Mouse (Mus musculus) forebrain, postnatal 0 days (tissue): ENCODE data around the gene Cdh13. TPM values are rescaled to one million over a fixed set of nuclear protein-coding genes. Genes with fewer than 3 reads are reported as not detected.

Experiments used
- ATAC-seq: fragments of 200-750 bp; cut with Nextera tagmentation; 2 replicates; pipeline ENCODE4 v1.8.0; 2017; ENCODE audit warnings: mild to moderate bottlenecking, moderate library complexity
- DNase-seq: peaks from one replicate; pipeline ENCODE4 v3.0.0-alpha.2; 2015
- H3K27ac ChIP-seq: fragments of 300-500 bp; sonication (generic); 2 replicates; pipeline ENCODE4 v1.5.1; 2014; ENCODE audit warnings: low read depth, mild to moderate bottlenecking, antibody characterized with exemption, low read length, moderate library complexity, mixed read lengths
- H3K27me3 ChIP-seq: fragments of 300-500 bp; sonication (generic); 2 replicates; pipeline ENCODE4 v1.6.1; 2014; ENCODE audit warnings: mild to moderate bottlenecking, low read length, mixed read lengths; ENCODE audit not compliant: insufficient read depth
- H3K36me3 ChIP-seq: fragments of 300-500 bp; sonication (generic); 2 replicates; pipeline ENCODE4 v1.6.1; 2014; ENCODE audit warnings: mild to moderate bottlenecking, moderate library complexity; ENCODE audit not compliant: insufficient read depth
- H3K4me1 ChIP-seq: fragments of 300-500 bp; sonication (generic); 2 replicates; pipeline ENCODE4 v1.6.1; 2014; ENCODE audit warnings: antibody characterized with exemption; ENCODE audit not compliant: insufficient read depth
- H3K4me2 ChIP-seq: fragments of 300-500 bp; sonication (generic); 2 replicates; pipeline ENCODE4 v1.6.1; 2014; ENCODE audit warnings: low read depth, mild to moderate bottlenecking, moderate library complexity
- H3K4me3 ChIP-seq: fragments of 300-500 bp; sonication (generic); 2 replicates; pipeline ENCODE4 v1.5.1; 2014; ENCODE audit warnings: low read depth, low read length, mixed read lengths
- H3K9ac ChIP-seq: fragments of 300-500 bp; sonication (generic); 2 replicates; pipeline ENCODE4 v1.6.1; 2014; ENCODE audit warnings: mild to moderate bottlenecking
- H3K9me3 ChIP-seq: fragments of 300-500 bp; sonication (generic); 2 replicates; pipeline ENCODE4 v1.6.1; 2016; ENCODE audit warnings: low read length
- CTCF ChIP-seq: sonication (generic); IDR thresholded peaks from 2 replicates; pipeline ENCODE4 v1.5.1; 2016; ENCODE audit warnings: antibody characterized with exemption, control low read depth, low read depth
- WGBS: fragments of 180-500 bp; shearing (Covaris S2); extraction: QIAGEN DNeasy Blood & Tissue Kit; methylation state at CpG from one replicate; pipeline ENCODE4 v1.1.7; 2014; 5-methylcytosine and 5-hydroxymethylcytosine counted together
- polyA plus RNA-seq: library from polyadenylated mRNA; unstranded; fragments of >200 nt; fragmentation: Nextera tagmentation; extraction: Ambion mirVana; gene quantifications from 2 replicates; pipeline ENCODE4 v1.2.1, GENCODE M21; 2015
- total RNA-seq: library from RNA; depleted of rRNA; stranded (reverse); fragments of >200 nt; gene quantifications from 2 replicates; pipeline ENCODE4 v1.2.3, GENCODE M21; 2014

Cdh13 gene
- total and polyA plus RNA-seq, 2 experiments from 2014 or later = 127 to 154 TPM

DNA sequence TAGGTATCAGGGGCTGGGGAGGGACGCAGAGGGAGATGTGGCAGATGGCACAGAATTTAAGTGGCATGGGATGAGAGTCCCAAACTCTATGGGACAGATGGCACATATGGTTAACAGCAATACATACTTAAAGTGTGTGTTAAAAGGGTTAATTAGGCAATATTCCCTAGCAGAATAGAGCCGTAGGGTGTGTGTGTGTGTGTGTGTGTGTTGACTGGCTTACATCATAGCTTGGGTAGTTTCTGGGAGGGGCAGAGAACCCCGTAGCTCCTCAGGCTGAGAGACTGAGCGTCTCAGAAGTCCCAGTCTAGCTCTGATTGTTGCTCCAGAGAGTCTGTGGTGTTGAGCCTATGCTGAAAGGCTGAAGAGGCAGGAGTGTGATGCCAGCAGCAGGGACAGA lies 20.4 kb upstream of the Cdh13 start:
- Histone ChIP-seq H3K27ac (no peak overlapping the region), H3K4me1 (no peaks in the 10 kb centered on the region), H3K9ac (no peak overlapping the region), H3K27me3 (no peaks in the 10 kb centered on the region), H3K36me3 (no peaks in the 10 kb centered on the region), H3K9me3 (no peaks in the 10 kb centered on the region), H3K4me2 (no peak overlapping the region), H3K4me3 (no peak overlapping the region)
- 38% methylated on average over 4 of the region's 4 CpGs for WGBS
- TF ChIP-seq CTCF = no peak
- DNase-seq (no peak), ATAC-seq (no peak)

DNA sequence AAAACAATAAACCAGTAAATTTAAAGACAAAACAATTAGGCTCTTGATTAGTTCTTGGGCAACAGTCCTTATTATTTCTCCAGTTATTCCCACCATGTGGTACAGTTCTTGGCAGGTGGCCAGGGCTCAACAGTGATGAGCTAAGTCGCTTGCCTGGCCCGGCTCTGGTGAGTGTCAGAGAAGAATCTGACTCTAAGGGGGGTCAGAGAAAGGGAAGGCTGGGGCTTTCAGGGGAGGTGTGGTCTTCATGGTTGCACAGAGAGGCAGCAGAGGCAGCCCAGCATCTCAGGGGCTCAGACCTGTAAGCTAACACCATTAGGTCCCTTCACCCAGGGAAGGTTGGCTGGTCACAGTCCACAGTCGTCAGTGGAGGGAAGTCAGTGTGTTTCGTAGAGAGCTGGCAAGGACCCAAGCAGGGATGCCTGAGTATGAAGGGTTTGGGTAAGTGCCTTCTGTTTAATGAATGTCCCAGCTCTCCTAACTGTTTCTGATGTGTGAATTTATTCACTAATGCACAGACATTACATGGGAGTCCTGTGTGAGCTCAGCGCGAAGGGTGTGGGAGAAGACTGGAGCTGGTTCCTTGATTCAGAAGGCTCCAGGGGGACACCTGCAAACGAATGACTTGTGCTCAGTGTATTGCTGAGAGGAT lies 12.7 kb upstream of the Cdh13 start:
- no peak overlapping the region for H3K27ac ChIP-seq

DNA sequence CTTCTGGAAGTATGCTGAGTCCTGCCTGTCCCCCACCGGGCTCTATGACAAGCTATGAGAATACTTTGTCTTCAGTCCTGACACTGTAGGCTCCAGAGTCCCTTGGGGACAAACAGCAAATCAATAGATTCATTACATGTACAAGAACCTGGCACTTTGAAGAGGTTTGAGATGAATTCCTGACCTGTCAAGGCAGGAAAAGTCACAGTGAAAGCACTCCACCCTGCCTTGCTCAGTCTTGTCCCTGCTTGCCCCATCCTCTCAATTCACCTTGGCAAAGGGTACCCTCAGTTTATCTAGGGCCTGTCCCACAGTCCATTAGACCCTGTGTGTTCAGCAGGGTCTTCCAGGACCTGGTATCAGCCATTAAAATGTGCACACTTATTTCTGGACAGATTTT lies 11.0 kb upstream of the Cdh13 start:
- H3K27me3 ChIP-seq = no peaks in the 10 kb centered on the region
- ATAC-seq (no peak), DNase-seq (no peak)
- no peaks in the 10 kb centered on the region for H3K9me3 ChIP-seq
- 0 out of 2 replicates have a peak, but pooled peaks cover 5% of the 10 kb centered on the region for H3K4me1 ChIP-seq
- no peak overlapping the region for H3K4me3 ChIP-seq
- 84% methylated on average over 1 of the region's 1 CpGs for WGBS
- no peak overlapping the region for H3K4me2 ChIP-seq
- no peak for TF ChIP-seq CTCF
- H3K36me3 ChIP-seq = no peaks in the 10 kb centered on the region
- no peak overlapping the region for H3K27ac ChIP-seq
- no peak overlapping the region for H3K9ac ChIP-seq

More for the DNA sequence above, 12.7 kb upstream of the Cdh13 start:
- no peaks in the 10 kb centered on the region for H3K36me3 ChIP-seq
- 0 out of 2 replicates have a peak, but pooled peaks cover 5% of the 10 kb centered on the region for H3K4me1 ChIP-seq
- DNase-seq = peak; percentile 62
- H3K9ac ChIP-seq = no peak overlapping the region
- H3K4me3 ChIP-seq = no peak overlapping the region
- peak; percentile 23; the same call in 1 of the 2 replicates for ATAC-seq
- no peak for TF ChIP-seq CTCF
- 20% methylated on average over 7 of the region's 7 CpGs for WGBS
- no peaks in the 10 kb centered on the region for H3K9me3 ChIP-seq
- no peaks in the 10 kb centered on the region for H3K27me3 ChIP-seq
- no peak overlapping the region for H3K4me2 ChIP-seq

DNA sequence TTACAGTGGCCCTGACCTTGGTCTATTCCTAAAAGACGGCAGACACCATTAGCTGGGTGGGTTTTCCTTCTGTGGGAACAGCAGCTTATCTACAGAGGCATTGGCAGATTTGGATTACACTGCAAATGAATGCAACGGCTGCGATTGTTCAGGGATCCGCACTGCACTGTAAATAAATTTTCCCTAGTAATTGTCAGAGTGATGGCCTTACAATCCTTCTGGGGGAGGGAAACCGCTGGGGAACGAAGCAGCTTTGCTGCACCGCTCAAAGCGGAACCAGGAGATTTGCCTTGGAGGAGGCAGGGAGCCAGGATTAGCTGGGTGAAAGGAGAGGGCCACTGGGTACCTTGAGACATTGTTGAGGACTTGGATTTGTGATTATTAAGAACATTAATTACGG lies 9.3 kb upstream of the Cdh13 start:
- DNase-seq = no peak
- H3K9me3 ChIP-seq = no peaks in the 10 kb centered on the region
- TF ChIP-seq CTCF = no peak
- no peak overlapping the region for H3K4me3 ChIP-seq
- 37% methylated on average over 9 of the region's 9 CpGs for WGBS
- H3K27me3 ChIP-seq = no peaks in the 10 kb centered on the region
- 0 out of 2 replicates have a peak, but pooled peaks cover 5% of the 10 kb centered on the region for H3K4me1 ChIP-seq
- ATAC-seq = no peak
- H3K27ac ChIP-seq = no peak overlapping the region
- H3K9ac ChIP-seq = no peak overlapping the region
- H3K36me3 ChIP-seq = no peaks in the 10 kb centered on the region
- no peak overlapping the region for H3K4me2 ChIP-seq

DNA sequence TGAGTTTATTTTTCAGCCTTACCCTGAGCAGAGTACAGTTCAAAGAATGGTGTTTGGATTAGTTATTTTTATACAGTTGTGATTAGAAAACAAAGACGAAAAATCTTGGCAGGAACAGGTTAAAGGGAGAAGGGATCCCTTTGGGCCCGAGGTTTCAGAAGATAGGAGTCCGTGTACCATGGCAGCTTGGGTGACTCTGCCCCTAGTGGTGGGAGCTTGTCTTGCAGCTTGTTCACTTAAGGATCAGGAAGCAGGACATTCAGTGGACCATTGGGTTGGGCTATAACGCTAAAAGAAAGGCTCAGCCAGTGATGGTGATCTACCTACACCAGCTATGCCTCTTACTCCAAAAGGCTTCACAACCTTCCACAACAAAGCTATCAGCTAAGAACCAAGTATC lies 8.8 kb upstream of the Cdh13 start:
- TF ChIP-seq CTCF = peak; percentile 92
- ATAC-seq = no peak
- Histone ChIP-seq H3K9ac (no peak overlapping the region), H3K9me3 (no peaks in the 10 kb centered on the region), H3K27ac (no peak overlapping the region), H3K4me2 (no peak overlapping the region), H3K27me3 (no peaks in the 10 kb centered on the region), H3K36me3 (no peaks in the 10 kb centered on the region), H3K4me1 (0 out of 2 replicates have a peak, but pooled peaks cover 5% of the 10 kb centered on the region), H3K4me3 (no peak overlapping the region)
- peak; percentile 80 for DNase-seq
- WGBS = 6% methylated on average over 4 of the region's 4 CpGs

DNA sequence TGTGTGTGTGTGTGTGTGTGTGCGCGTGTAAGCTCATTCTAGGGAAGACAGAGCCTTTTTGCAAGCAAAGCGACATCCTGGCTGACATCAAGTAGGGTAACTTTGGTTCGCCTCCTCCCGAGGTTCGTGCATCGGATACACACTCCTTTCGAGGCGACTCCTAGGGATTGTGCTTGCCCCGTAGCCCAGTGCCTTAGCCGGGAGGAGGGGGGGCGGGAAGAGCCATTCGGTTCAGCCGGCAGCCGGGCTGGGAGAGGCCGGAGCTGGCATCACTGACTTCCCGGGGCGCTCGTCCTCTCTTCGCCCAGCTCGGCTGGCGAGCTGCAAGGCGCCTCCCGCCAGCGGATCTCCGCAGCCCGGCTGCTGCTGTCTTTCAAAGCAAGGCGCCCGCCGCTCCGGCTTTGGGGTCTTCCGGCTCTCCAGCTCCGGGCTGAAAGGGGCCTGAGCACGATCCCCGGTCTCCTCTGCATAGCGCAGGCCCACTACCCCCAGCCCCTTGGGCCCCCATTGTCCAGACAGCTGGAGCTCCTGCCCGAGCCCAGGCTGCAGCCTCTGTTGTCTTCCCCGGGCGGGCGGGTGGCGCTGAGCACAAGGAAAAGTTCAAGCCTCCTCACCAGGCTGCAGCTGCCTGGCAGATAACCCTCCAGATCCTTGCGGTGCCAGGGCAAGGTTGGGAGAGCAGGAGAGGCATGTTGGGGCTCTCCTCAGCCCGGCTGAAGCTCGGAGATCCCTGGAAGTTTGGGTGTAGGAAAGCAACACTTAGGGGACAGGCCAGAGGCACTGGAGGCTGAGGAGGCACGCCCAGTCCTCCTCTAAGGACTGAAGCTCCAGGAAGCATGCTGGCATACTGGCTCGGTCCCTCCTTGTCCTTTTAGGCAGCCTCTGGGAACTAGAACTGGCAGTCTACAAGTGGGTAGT lies 838 bp downstream of the Cdh13 start:
- WGBS = 2% methylated on average over 45 of the region's 46 CpGs

More for the DNA sequence above, 838 bp downstream of the Cdh13 start:
- Histone ChIP-seq H3K9ac (peak overlapping the region; percentile 76), H3K27ac (peak overlapping the region; percentile 77), H3K4me2 (peak overlapping the region; percentile 84), H3K36me3 (no peaks in the 10 kb centered on the region), H3K9me3 (no peaks in the 10 kb centered on the region), H3K4me3 (peak overlapping the region; percentile 59), H3K27me3 (no peaks in the 10 kb centered on the region), H3K4me1 (peaks cover 19% of the 10 kb centered on the region; the same call in 1 of the 2 replicates)
- DNase-seq = peak; percentile 67
- ATAC-seq = peak; percentile 46
- no peak for TF ChIP-seq CTCF
